Mouse (Mus musculus) left cerebral cortex, postnatal 14 days (tissue): Measurements from ENCODE around the gene Loxl1. TPM values are rescaled to one million over a fixed set of nuclear protein-coding genes. Genes with fewer than 3 reads are reported as not detected.
"Not testable (repeated sequence)": the region's sequence is repeated elsewhere in the genome, so short reads cannot be mapped to it uniquely, and the experiment has no call there.

Experiments used
- DNase-seq, 2 experiments: peaks; one replicate each; pipeline ENCODE4 v3.0.0; 2021 to 2022; ENCODE audit warnings: low spot score in 2 of 2, mixed read lengths in 1 of 2
- intact Hi-C: fragments of 180-260 bp; cut with DNase I; formaldehyde crosslinking; loops from one replicate; pipeline ENCODE4 v1.15.1; 2025
- total RNA-seq, 2 experiments: library from RNA; stranded (reverse); gene quantifications; 2 replicates each; pipeline ENCODE4 v1.2.3; 2021

Loxl1 gene
- total RNA-seq, 2 experiments from 2014 or later = 3.4 to 3.8 TPM

DNA sequence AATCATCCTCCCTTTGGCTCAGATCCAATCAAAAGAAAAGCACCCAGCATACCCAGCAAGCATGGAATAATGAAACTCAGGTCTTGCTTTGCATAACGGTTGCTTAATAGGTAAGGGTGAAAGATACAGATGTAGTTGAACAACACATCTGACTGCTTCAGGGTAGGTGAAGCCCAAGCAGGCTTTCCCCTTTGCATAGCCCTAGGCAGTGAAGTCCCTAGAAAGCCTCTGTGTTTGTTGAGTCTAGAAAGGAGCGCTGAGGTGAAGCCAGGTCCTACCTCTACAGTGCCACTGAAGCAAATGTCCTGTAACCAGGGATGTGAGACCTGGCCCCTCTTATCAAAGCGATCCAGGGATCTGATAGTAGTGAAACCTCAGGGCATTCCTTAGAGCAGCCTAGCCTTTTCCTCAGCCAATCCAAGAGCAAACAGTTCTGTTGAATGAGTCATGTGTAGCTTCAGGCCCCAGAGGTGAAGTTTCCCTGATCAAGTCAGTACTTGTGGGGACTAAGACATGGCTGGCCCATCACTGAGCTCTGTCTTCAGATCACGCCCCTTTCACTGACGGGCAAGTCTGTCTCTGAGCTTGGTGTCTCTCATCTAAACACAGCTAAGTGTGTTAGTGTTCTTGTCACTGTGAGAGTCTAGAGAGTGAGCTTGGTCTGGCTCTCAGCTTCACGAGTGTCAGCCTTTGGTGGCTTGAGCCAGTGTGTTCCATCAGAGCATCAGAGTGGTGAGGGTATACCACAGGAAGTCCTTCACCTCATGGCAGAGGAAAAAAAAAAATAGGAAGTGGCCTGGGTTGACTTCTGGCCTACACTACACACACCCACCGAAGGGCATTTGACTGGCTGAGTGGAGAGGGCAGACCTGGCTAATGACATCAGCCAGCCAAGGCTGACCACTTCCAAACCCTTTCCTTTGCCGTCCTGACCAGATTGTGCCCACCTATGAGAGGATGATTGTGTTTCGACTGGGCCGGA lies 57.0 kb downstream of the Loxl1 start:
- intact Hi-C loops = no loop called here
- no peak for DNase-seq

DNA sequence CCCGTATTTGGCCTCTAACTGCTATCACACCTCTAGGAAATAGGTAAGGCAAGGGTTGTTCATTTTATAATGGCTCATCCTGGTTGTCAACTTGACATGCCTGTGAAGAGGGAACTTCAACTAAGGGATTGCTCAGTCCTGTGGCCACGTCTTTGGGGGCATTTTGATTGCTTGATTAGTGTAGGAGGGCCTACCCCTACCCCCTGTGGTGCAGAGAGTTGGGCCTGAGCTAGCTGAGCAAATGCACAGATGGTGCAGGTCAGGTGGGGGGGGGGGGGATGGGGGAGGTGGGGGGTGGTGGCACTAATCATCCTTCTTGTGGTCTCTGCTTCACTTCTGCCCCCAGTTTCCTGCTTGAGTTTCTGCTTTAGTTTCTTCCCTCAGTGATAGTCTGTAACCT lies 57.9 kb downstream of the Loxl1 start:
- DNase-seq = no peak
- intact Hi-C loops = no loop called here

DNA sequence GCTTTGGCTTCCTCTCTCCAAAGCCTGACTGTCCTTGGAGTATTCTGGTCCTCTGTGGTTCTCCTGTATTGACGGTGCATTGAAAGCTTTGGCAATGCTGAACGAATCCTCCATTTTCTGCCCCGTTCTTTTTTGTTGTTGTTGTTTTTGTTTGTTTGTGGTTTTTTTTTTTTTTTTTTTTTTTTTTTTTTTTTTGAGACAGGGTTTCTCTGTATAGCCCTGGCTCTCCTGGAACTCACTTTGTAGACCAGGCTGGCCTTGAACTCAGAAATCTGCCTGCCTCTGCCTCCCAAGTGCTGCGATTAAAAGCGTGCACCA lies 59.2 kb downstream of the Loxl1 start:
- DNase-seq, intact Hi-C loops: not testable (repeated sequence)

DNA sequence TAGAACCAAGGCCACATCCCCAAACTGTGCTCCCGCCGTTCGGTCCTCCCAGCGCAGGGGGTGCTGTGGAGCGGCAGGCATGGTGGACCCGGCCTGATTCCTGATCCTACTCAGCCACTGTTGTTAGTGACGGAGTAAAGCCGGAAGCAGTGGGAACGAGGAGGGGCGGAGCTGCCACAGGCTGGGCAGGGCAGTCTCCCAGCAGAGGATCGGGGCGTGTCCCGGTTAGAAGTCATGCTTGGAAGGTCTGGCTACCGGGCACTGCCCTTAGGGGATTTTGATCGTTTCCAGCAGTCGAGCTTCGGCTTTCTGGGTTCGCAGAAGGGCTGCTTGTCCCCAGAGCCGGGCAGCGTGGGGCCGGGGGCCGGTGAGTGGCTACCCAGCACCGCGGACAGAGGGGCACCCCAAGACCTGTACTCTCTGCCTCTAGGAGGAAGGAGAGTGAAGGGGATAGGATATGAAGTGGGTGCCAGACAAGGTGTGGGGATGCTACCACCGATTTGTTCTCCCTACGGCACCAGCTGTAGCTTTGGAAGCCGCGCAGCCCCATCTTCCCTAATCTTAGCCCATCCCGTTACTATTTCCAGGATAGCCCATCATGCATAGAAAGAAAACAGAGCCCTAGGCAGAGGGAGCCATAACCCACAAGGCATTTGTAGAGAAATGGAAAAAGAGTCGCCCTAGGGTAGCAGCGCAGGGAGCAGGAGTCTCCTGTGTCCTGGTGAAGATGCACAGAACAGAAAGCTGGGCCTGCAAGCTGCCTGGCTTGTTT lies 59.8 kb downstream of the Loxl1 start, which contains the start of gene Stoml1:
Stoml1 (plus strand) TSS at position 132 of the 772 bp plus-strand sequence.
- intact Hi-C loops = no loop called here

DNA sequence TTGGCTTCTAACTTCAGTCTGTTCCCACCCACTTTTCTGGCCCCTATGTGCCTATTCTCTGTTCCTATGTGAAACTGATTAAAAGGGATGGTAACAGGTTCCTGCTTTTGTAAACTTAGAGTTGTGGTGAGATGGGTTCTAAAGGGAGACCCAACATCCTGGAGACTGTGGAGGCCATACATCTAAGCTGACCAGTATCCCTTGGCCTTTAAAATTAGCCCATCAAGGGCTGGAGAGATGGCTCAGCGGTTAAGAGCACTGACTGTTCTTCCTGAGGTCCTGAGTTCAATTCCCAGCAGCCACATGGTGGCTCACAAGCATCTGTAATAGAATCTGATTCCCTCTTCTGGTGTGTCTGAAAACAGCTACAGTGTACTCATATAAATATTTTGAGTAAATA lies 62.3 kb downstream of the Loxl1 start:
- intact Hi-C loops = not testable (repeated sequence)

More for the DNA sequence above, 59.8 kb downstream of the Loxl1 start, which contains the start of gene Stoml1:
- peak; percentile 93 to 94 for DNase-seq

GRCm38 (mm10) chr9:58250322-58250721 lies 62.7 kb downstream of the Loxl1 start:
- intact Hi-C loops = no loop called here

More for the DNA sequence above, 62.3 kb downstream of the Loxl1 start:
- DNase-seq = not testable (repeated sequence)

GRCm38 (mm10) chr9:58249592-58250192 lies 63.3 kb downstream of the Loxl1 start, which contains the start of gene Pml:
Pml (minus strand) TSS chr9:58249786.
- intact Hi-C loops = no loop called here

More at GRCm38 (mm10) chr9:58250322-58250721, 62.7 kb downstream of the Loxl1 start:
- no peak for DNase-seq

DNA sequence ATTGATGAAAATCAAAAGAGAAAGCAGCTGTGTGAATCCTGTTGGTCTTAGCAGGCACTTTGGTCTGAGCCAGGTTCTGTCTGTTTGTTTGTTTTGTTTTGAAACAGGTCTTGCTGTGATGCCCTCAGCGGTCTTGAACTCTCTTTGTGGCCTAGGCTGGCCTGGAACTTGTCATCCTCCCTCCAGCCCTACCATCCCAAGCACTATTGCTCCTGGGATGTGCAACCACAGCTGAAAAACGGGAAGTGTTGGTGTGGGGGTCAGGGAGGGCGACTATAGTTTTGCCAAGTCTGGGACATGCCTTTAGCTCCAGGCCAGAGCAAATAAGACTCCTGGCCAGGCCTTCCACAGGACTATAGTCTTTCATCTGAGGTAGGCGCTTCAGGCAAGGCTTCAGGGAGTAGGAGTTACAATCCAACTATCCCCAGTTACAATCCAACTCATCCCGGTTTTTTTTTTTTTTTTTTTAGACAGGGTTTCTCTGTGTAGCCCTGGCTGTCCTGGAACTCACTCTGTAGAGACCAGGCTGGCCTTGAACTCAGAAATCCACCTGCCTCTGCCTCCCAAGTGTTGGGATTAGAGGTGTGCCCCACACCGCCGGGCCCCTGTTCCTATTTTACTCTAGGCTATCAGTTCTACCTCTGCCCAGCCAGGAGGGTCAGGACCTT lies 64.1 kb downstream of the Loxl1 start:
- intact Hi-C loops = no loop called here
- no peak for DNase-seq

More at GRCm38 (mm10) chr9:58249592-58250192, 63.3 kb downstream of the Loxl1 start, which contains the start of gene Pml:
- DNase-seq = peak; percentile 49 to 62

- DNase-seq = peak; percentile 82 to 85
- intact Hi-C loops = no loop called here
Measured at GRCm38 (mm10) chr9:58247064-58247759, 65.8 kb downstream of the Loxl1 start.

DNA sequence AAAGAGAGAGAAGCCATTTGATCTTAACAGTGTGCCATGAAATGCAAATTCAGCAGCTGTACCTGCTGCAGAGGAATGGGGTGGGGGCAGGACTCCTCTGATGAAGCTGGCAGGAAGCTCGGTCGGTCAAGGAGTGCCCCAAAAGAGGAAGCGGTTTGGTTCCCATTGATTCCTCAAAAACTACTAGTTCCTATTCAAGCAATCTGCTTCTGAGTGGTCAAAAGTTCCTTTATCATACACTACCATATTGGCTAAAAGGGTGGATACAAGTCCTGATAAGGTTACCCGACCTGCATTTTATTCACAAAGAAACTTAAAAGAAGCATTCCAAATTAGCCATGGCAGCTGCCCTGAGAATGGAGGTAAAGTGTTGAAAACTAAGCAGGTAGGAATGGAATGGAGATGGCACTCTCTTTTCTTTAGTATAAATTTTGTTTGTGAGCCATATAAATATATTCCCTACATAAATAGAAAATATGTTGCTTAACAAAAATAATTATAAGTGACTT lies 66.8 kb downstream of the Loxl1 start:
- no peak for DNase-seq
- intact Hi-C loops = no loop called here

DNA sequence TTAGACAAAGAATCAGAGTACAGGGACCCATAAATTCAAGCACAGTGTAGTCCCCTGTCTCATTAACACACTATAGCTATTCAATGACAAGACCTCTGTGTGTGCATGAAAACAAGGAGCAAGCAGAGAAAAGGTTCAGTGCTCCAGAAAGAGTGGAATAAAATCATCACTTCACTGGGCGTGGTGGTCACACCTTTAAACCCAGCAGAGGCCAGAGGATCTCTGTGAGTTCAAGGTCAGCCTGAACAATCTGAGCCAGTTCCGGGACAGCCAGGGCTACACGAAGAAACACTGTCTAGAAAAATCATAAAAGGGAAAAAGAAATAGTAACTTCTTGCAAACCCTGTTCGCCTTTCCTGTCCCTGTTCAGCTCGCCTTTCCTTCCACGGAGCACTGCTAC lies 69.3 kb downstream of the Loxl1 start:
- DNase-seq = no peak
- intact Hi-C loops = no loop called here

DNA sequence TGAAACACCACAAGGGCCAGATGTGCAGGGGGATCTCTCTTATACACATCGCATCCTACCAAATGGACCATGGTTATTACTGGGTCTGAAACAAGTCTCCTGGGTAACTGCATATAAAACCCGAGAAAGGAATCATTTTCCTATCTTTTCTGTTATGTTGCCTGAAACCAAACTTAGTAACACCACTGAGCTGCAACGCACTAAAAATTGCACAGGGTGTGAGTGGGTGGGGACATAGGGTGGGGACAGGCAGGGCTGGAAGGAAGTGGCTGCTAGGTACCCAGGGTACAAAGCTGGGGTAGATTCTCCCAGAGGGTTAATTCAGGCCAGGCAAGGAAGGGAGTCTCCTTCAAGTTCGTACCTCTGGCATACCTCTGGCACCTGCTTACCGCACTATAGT lies 70.3 kb downstream of the Loxl1 start:
- intact Hi-C loops = no loop called here
- DNase-seq = peak in 1 of 2 experiments; percentile 49

- intact Hi-C loops = no loop called here
- no peak for DNase-seq
Measured at GRCm38 (mm10) chr9:58241780-58242485, 71.1 kb downstream of the Loxl1 start.

Other genes with a start within 250 kb of the Loxl1 start
- gene Stra6, start 249.4 kb downstream of the Loxl1 start, total RNA-seq = 10 to 100 TPM in 1 of 2 experiments, 1 to 10 TPM in 1; 7.7 to 10.4 TPM
- 1 to 10 TPM in 1 of 2 experiments, under 1 TPM in 1; 0.42 to 1.3 TPM for gene Ccdc33, start 194.4 kb downstream of the Loxl1 start, total RNA-seq
- gene Islr, start 108.9 kb downstream of the Loxl1 start, total RNA-seq = 10 to 100 TPM; 15.8 to 16.2 TPM
- gene Islr2, start 108.9 kb downstream of the Loxl1 start, total RNA-seq = 10 to 100 TPM; 86.1 to 99.6 TPM
- 10 to 100 TPM; 12.2 to 13.6 TPM for gene Pml, start 63.4 kb downstream of the Loxl1 start, total RNA-seq
- 10 to 100 TPM; 71.8 to 76.7 TPM for gene Stoml1, start 60.0 kb downstream of the Loxl1 start, total RNA-seq
- not detected for gene Tbc1d21, start 57.3 kb upstream of the Loxl1 start, total RNA-seq
- gene Insyn1, start 175.4 kb upstream of the Loxl1 start, total RNA-seq = 100 to 1,000 TPM; 155 to 173 TPM
- gene Cd276, start 242.3 kb upstream of the Loxl1 start, total RNA-seq = 10 to 100 TPM; 13.2 to 14.6 TPM